Mouse (Mus musculus): ENCODE measurements around the gene Gm42791. TPM values are rescaled to one million over a fixed set of nuclear protein-coding genes. Genes with fewer than 3 reads are reported as not detected.

The Gm42791 gene
- 1.6 and 2.2 TPM in 2 replicates for polyA plus RNA-seq (2015; fragmentation: Nextera tagmentation; extraction: Ambion mirVana)

- ATAC-seq (ENCODE audit: insufficient read depth, low FRiP score): peak; percentile 88
- Histone ChIP-seq H3K4me3 (replicated peaks; ENCODE audit: low read length) (peak within 1 kb of the TSS; percentile 53), H3K9me3 (replicated peaks; ENCODE audit: control insufficient read depth, low read length) (no peaks in the 10 kb centered on the region), H3K9ac (ENCODE audit: low read length) (peak within 1 kb of the TSS; percentile 77), H3K27ac (ENCODE audit: low read length) (peak within 1 kb of the TSS; percentile 98), H3K4me2 (ENCODE audit: low read depth, low read length) (peak within 1 kb of the TSS; percentile 72), H3K36me3 (ENCODE audit: control insufficient read depth, insufficient read depth, low read length) (0 out of 2 replicates have a peak, but pooled peaks cover 5% of the 10 kb centered on the region), H3K4me1 (ENCODE audit: control insufficient read depth, insufficient read depth, low read length) (peaks cover 7% of the 10 kb centered on the region; the same call in 1 of the 2 replicates), H3K27me3 (ENCODE audit: control insufficient read depth, insufficient read depth, low read length) (no peaks in the 10 kb centered on the region)
- WGBS: under 1% methylated on average over 33 of the region's 33 CpGs
Observed at GRCm38 (mm10) chr5:148994706-148995414, at the start of gene Gm42791. Gm42791 (minus strand) TSS chr5:148995147.

DNA sequence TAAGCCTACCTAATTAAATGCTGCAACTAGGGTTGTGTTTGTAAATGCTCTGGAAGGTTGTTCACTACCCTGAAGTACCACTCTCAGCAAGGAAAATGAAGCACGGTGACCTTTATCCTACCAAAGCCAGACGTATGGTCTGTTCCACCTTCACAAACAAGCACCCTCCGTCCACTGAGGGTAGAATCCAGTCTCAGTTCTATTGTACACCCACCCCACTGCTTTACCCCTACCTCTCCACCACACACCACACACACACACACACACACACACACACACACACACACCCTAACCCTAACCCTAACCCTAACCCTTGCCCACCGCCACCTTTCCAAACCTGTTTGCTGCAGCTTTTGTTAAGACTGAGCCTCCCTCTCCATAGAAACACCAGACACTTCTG is 49.1 kb upstream of the Gm42791 start:
- ATAC-seq (ENCODE audit: insufficient read depth, low FRiP score): no peak
- H3K4me1 ChIP-seq (ENCODE audit: control insufficient read depth, insufficient read depth, low read length): no peaks in the 10 kb centered on the region
- H3K4me3 ChIP-seq (replicated peaks; ENCODE audit: low read length): no peak overlapping the region
- 0 out of 2 replicates have a peak, but pooled peaks cover 2% of the 10 kb centered on the region for H3K9me3 ChIP-seq (replicated peaks; ENCODE audit: control insufficient read depth, low read length)
- WGBS: 74% methylated on average over 4 of the region's 4 CpGs
- no peak overlapping the region for H3K9ac ChIP-seq (ENCODE audit: low read length)
- H3K4me2 ChIP-seq (ENCODE audit: low read depth, low read length): no peak overlapping the region
- peaks cover 14% of the 10 kb centered on the region for H3K36me3 ChIP-seq (ENCODE audit: control insufficient read depth, insufficient read depth, low read length)
- no peaks in the 10 kb centered on the region for H3K27me3 ChIP-seq (ENCODE audit: control insufficient read depth, insufficient read depth, low read length)
- H3K27ac ChIP-seq (ENCODE audit: low read length): no peak overlapping the region

GRCm38 (mm10) chr5:149043240-149043639 is 48.3 kb upstream of the Gm42791 start:
- no peak overlapping the region for H3K4me3 ChIP-seq (replicated peaks; ENCODE audit: low read length)
- H3K9me3 ChIP-seq (replicated peaks; ENCODE audit: control insufficient read depth, low read length): 0 out of 2 replicates have a peak, but pooled peaks cover 2% of the 10 kb centered on the region
- H3K4me1 ChIP-seq (ENCODE audit: control insufficient read depth, insufficient read depth, low read length): no peaks in the 10 kb centered on the region
- no peak overlapping the region for H3K27ac ChIP-seq (ENCODE audit: low read length)
- H3K27me3 ChIP-seq (ENCODE audit: control insufficient read depth, insufficient read depth, low read length): no peaks in the 10 kb centered on the region
- no peak overlapping the region for H3K4me2 ChIP-seq (ENCODE audit: low read depth, low read length)
- no peak for ATAC-seq (ENCODE audit: insufficient read depth, low FRiP score)
- no peak overlapping the region for H3K9ac ChIP-seq (ENCODE audit: low read length)
- peaks cover 14% of the 10 kb centered on the region for H3K36me3 ChIP-seq (ENCODE audit: control insufficient read depth, insufficient read depth, low read length)
- WGBS: 80% methylated on average over 6 of the region's 6 CpGs

DNA sequence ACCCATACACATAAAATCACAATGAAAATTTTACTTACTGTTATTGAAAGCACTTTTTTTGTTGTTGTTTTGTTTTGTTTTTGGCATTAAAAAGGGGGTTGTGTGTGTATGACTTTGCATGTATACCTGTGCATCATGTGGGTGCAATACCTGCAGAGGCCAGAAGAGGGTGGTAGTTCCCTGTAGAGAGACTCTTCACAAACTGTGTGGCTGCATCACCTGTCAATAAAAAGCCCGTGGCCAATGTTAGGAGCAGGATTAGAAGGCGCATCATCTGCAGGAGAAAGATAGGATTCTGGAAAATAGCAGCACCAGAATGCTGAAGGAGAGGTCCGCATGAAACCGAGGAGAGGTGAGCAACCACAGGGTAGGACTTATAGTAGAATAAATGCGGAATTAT is 44.9 kb upstream of the Gm42791 start:
- H3K27ac ChIP-seq (ENCODE audit: low read length): no peak overlapping the region
- no peak overlapping the region for H3K4me3 ChIP-seq (replicated peaks; ENCODE audit: low read length)
- ATAC-seq (ENCODE audit: insufficient read depth, low FRiP score): no peak
- H3K9me3 ChIP-seq (replicated peaks; ENCODE audit: control insufficient read depth, low read length): 0 out of 2 replicates have a peak, but pooled peaks cover 6% of the 10 kb centered on the region
- H3K4me2 ChIP-seq (ENCODE audit: low read depth, low read length): no peak overlapping the region
- 92% methylated on average over 5 of the region's 5 CpGs for WGBS
- no peaks in the 10 kb centered on the region for H3K4me1 ChIP-seq (ENCODE audit: control insufficient read depth, insufficient read depth, low read length)
- no peaks in the 10 kb centered on the region for H3K36me3 ChIP-seq (ENCODE audit: control insufficient read depth, insufficient read depth, low read length)
- H3K27me3 ChIP-seq (ENCODE audit: control insufficient read depth, insufficient read depth, low read length): no peaks in the 10 kb centered on the region
- H3K9ac ChIP-seq (ENCODE audit: low read length): no peak overlapping the region

- Histone ChIP-seq H3K36me3 (ENCODE audit: control insufficient read depth, insufficient read depth, low read length) (no peaks in the 10 kb centered on the region), H3K4me2 (ENCODE audit: low read depth, low read length) (no peak overlapping the region), H3K4me1 (ENCODE audit: control insufficient read depth, insufficient read depth, low read length) (no peaks in the 10 kb centered on the region), H3K9me3 (replicated peaks; ENCODE audit: control insufficient read depth, low read length) (0 out of 2 replicates have a peak, but pooled peaks cover 6% of the 10 kb centered on the region), H3K4me3 (replicated peaks; ENCODE audit: low read length) (0 out of 2 replicates have a peak overlapping the region, but pooled peaks have one; percentile 1), H3K27ac (ENCODE audit: low read length) (no peak overlapping the region), H3K9ac (ENCODE audit: low read length) (no peak overlapping the region), H3K27me3 (ENCODE audit: control insufficient read depth, insufficient read depth, low read length) (no peaks in the 10 kb centered on the region)
- no peak for ATAC-seq (ENCODE audit: insufficient read depth, low FRiP score)
- 18% methylated on average over 10 of the region's 10 CpGs for WGBS
Observed at GRCm38 (mm10) chr5:149037729-149038128, 42.8 kb upstream of the Gm42791 start.

- H3K4me3 ChIP-seq (replicated peaks; ENCODE audit: low read length): no peak overlapping the region
- no peak for ATAC-seq (ENCODE audit: insufficient read depth, low FRiP score)
- H3K4me1 ChIP-seq (ENCODE audit: control insufficient read depth, insufficient read depth, low read length): peaks cover under 1% of the 10 kb centered on the region
- no peak overlapping the region for H3K27ac ChIP-seq (ENCODE audit: low read length)
- no peak overlapping the region for H3K9ac ChIP-seq (ENCODE audit: low read length)
- 93% methylated on average over 3 of the region's 3 CpGs for WGBS
- no peak overlapping the region for H3K4me2 ChIP-seq (ENCODE audit: low read depth, low read length)
- no peaks in the 10 kb centered on the region for H3K27me3 ChIP-seq (ENCODE audit: control insufficient read depth, insufficient read depth, low read length)
- no peaks in the 10 kb centered on the region for H3K36me3 ChIP-seq (ENCODE audit: control insufficient read depth, insufficient read depth, low read length)
- H3K9me3 ChIP-seq (replicated peaks; ENCODE audit: control insufficient read depth, low read length): 0 out of 2 replicates have a peak, but pooled peaks cover 6% of the 10 kb centered on the region
Observed at GRCm38 (mm10) chr5:149036920-149037319, 42.0 kb upstream of the Gm42791 start.

GRCm38 (mm10) chr5:149032438-149032837 is 37.5 kb upstream of the Gm42791 start:
- Histone ChIP-seq H3K9ac (ENCODE audit: low read length) (no peak overlapping the region), H3K9me3 (replicated peaks; ENCODE audit: control insufficient read depth, low read length) (0 out of 2 replicates have a peak, but pooled peaks cover 4% of the 10 kb centered on the region), H3K4me2 (ENCODE audit: low read depth, low read length) (no peak overlapping the region), H3K4me3 (replicated peaks; ENCODE audit: low read length) (no peak overlapping the region), H3K36me3 (ENCODE audit: control insufficient read depth, insufficient read depth, low read length) (no peaks in the 10 kb centered on the region), H3K27ac (ENCODE audit: low read length) (no peak overlapping the region), H3K4me1 (ENCODE audit: control insufficient read depth, insufficient read depth, low read length) (peaks cover 7% of the 10 kb centered on the region), H3K27me3 (ENCODE audit: control insufficient read depth, insufficient read depth, low read length) (no peaks in the 10 kb centered on the region)
- 95% methylated on average over 4 of the region's 4 CpGs for WGBS
- no peak for ATAC-seq (ENCODE audit: insufficient read depth, low FRiP score)

- H3K27ac ChIP-seq (ENCODE audit: low read length): peak overlapping the region; percentile 94
- peak; percentile 84 for ATAC-seq (ENCODE audit: insufficient read depth, low FRiP score)
- H3K9me3 ChIP-seq (replicated peaks; ENCODE audit: control insufficient read depth, low read length): no peaks in the 10 kb centered on the region
- peak overlapping the region; percentile 70 for H3K4me2 ChIP-seq (ENCODE audit: low read depth, low read length)
- H3K4me3 ChIP-seq (replicated peaks; ENCODE audit: low read length): peak overlapping the region; percentile 49
- peaks cover 7% of the 10 kb centered on the region for H3K4me1 ChIP-seq (ENCODE audit: control insufficient read depth, insufficient read depth, low read length)
- WGBS: 2% methylated on average over 30 of the region's 30 CpGs
- no peaks in the 10 kb centered on the region for H3K36me3 ChIP-seq (ENCODE audit: control insufficient read depth, insufficient read depth, low read length)
- H3K27me3 ChIP-seq (ENCODE audit: control insufficient read depth, insufficient read depth, low read length): no peaks in the 10 kb centered on the region
- peak overlapping the region; percentile 84 for H3K9ac ChIP-seq (ENCODE audit: low read length)
Observed at GRCm38 (mm10) chr5:149031199-149031750, 36.3 kb upstream of the Gm42791 start.

- no peak overlapping the region for H3K4me2 ChIP-seq (ENCODE audit: low read depth, low read length)
- H3K27ac ChIP-seq (ENCODE audit: low read length): peak overlapping the region; percentile 52
- no peak for ATAC-seq (ENCODE audit: insufficient read depth, low FRiP score)
- no peaks in the 10 kb centered on the region for H3K27me3 ChIP-seq (ENCODE audit: control insufficient read depth, insufficient read depth, low read length)
- H3K36me3 ChIP-seq (ENCODE audit: control insufficient read depth, insufficient read depth, low read length): no peaks in the 10 kb centered on the region
- no peak overlapping the region for H3K9ac ChIP-seq (ENCODE audit: low read length)
- H3K4me3 ChIP-seq (replicated peaks; ENCODE audit: low read length): no peak overlapping the region
- no peaks in the 10 kb centered on the region for H3K9me3 ChIP-seq (replicated peaks; ENCODE audit: control insufficient read depth, low read length)
- WGBS: 44% methylated on average over 2 of the region's 2 CpGs
- peaks cover 7% of the 10 kb centered on the region for H3K4me1 ChIP-seq (ENCODE audit: control insufficient read depth, insufficient read depth, low read length)
Observed at GRCm38 (mm10) chr5:149030103-149030502, 35.2 kb upstream of the Gm42791 start.

Measured in stomach, embryonic 16.5 days (tissue).